Mouse (Mus musculus) neural tube, embryonic 15.5 days (tissue): Measurements from ENCODE around the gene Arsj. TPM values are rescaled to one million over a fixed set of nuclear protein-coding genes. Genes with fewer than 3 reads are reported as not detected.
A peak's percentile ranks its signal among the peaks of the same experiment; 100 is the strongest.

Experiments
- ATAC-seq: fragments of 200-750 bp; cut with Nextera tagmentation; 2 replicates; pipeline ENCODE4 v1.8.0; 2017; ENCODE audit warnings: mild to moderate bottlenecking, moderate TSS enrichment, moderate library complexity; ENCODE audit not compliant: low FRiP score
- H3K27ac ChIP-seq: fragments of 300-500 bp; sonication (generic); replicated peaks from 2 replicates; pipeline ENCODE4 v1.5.1; 2015; ENCODE audit warnings: mild to moderate bottlenecking, inconsistent platforms
- H3K27me3 ChIP-seq: fragments of 300-500 bp; sonication (generic); replicated peaks from 2 replicates; pipeline ENCODE4 v1.6.1; 2015; ENCODE audit warnings: inconsistent platforms
- H3K36me3 ChIP-seq: fragments of 300-500 bp; sonication (generic); 2 replicates; pipeline ENCODE4 v1.6.1; 2015; ENCODE audit warnings: inconsistent platforms
- H3K4me1 ChIP-seq: fragments of 300-500 bp; sonication (generic); 2 replicates; pipeline ENCODE4 v1.6.1; 2015; ENCODE audit warnings: inconsistent platforms
- H3K4me2 ChIP-seq: fragments of 300-500 bp; sonication (generic); 2 replicates; pipeline ENCODE4 v1.6.1; 2015; ENCODE audit warnings: inconsistent platforms, mild to moderate bottlenecking, moderate library complexity
- H3K4me3 ChIP-seq: fragments of 300-500 bp; sonication (generic); replicated peaks from 2 replicates; pipeline ENCODE4 v1.5.1; 2015; ENCODE audit warnings: mild to moderate bottlenecking, inconsistent platforms
- H3K9ac ChIP-seq: fragments of 300-500 bp; sonication (generic); replicated peaks from 2 replicates; pipeline ENCODE4 v1.6.1; 2015; ENCODE audit warnings: mild to moderate bottlenecking, inconsistent platforms
- H3K9me3 ChIP-seq: fragments of 300-500 bp; sonication (generic); replicated peaks from 2 replicates; pipeline ENCODE4 v1.6.1; 2016; ENCODE audit warnings: inconsistent platforms
- WGBS: fragments of 180-500 bp; shearing (Covaris S2); methylation state at CpG from one replicate; pipeline ENCODE4 v1.1.7; 2015; ENCODE audit warnings: mixed read lengths; 5-methylcytosine and 5-hydroxymethylcytosine counted together
- polyA plus RNA-seq: library from polyadenylated mRNA; unstranded; fragments of >200 nt; fragmentation: Nextera tagmentation; extraction: Ambion mirVana; gene quantifications from 2 replicates; pipeline ENCODE4 v1.2.1, GENCODE M21; 2015

Arsj gene
- polyA plus RNA-seq, 1 experiment from 2014 or later, result 0.73 TPM

DNA sequence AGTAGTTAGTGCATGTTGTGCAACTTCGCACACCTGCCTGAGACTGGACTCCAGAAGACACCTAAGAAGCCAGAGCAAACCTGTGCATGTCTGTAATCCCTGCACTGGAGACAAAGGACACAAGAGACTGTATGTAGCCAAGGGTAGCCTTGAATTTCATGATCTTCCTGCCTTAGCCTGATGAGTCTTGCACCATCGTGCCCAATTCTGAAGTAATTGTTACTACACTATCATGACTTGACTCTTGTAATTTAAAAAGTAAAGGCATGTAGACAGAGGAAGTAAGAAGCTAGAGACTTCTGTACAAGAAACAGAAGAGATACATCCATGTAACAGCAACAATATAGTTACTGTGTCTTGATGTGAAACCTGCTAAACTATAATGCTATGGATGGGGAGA, 40.7 kb downstream of the Arsj start:
- ATAC-seq, result no peak

DNA sequence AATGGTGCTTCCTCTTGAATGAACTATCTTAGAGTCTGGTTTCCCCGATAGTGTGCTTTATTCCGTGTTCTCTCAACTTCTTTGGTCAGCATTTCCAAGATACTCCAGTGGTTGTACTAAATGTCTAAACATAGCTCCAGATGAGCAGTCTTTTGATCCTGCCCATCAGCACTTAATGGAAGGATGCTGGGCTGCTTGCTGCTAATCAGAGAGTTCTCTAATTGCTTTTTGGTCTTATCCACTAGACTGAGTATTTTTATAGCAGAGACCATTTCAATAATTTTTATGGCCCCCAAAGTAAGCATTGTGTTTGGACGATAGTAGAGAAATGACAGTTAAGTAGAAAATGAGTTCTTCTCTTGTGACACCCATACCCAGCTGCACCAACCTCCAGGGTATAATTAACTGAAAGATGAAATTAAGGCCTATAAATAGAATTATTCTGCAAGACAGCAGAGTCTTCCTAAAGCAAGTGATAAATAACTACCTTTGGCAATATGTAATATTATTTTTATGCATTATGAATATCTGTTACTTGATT, 67.1 kb downstream of the Arsj start:
- Histone ChIP-seq H3K27me3 (no peaks in the 10 kb centered on the region), H3K4me2 (no peak overlapping the region), H3K27ac (peak overlapping the region; percentile 43; the same call in 1 of the 2 replicates), H3K4me3 (no peak overlapping the region), H3K9ac (no peak overlapping the region), H3K4me1 (no peaks in the 10 kb centered on the region), H3K9me3 (no peaks in the 10 kb centered on the region), H3K36me3 (no peaks in the 10 kb centered on the region)
- ATAC-seq, result peak; percentile 76
- 54% methylated on average over 3 of the region's 3 CpGs for WGBS

More for the DNA sequence above, 40.7 kb downstream of the Arsj start:
- H3K9ac ChIP-seq, result no peak overlapping the region
- H3K9me3 ChIP-seq, result no peaks in the 10 kb centered on the region
- no peaks in the 10 kb centered on the region for H3K4me1 ChIP-seq
- no peak overlapping the region for H3K4me2 ChIP-seq
- no peaks in the 10 kb centered on the region for H3K27me3 ChIP-seq
- no peaks in the 10 kb centered on the region for H3K36me3 ChIP-seq
- no peak overlapping the region for H3K27ac ChIP-seq
- WGBS, result 90% methylated on average over 2 of the region's 2 CpGs
- H3K4me3 ChIP-seq, result no peak overlapping the region

DNA sequence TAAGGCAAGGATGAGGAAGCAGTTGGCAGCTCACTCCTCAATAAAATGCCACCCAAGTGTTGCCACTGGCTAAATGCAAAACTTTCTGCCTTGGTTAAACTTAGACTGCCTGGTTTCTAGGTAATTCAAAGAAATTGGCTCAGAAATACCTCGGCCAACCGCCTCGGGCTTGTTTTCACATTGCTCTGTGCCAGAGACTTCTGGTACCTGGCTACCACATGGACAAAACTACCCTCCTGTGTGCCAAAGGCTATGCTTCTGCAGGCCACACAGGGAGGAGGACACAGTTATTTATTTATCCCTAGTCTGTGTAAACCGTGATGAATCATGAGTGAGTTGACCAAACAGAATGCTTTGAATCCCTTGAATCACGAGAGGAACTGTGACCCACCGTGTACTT, 75.8 kb downstream of the Arsj start:
- 82% methylated on average over 6 of the region's 6 CpGs for WGBS
- Histone ChIP-seq H3K27ac (no peak overlapping the region), H3K4me2 (no peak overlapping the region), H3K4me3 (no peak overlapping the region), H3K9me3 (no peaks in the 10 kb centered on the region), H3K9ac (no peak overlapping the region), H3K36me3 (no peaks in the 10 kb centered on the region), H3K27me3 (no peaks in the 10 kb centered on the region), H3K4me1 (no peaks in the 10 kb centered on the region)
- no peak for ATAC-seq

DNA sequence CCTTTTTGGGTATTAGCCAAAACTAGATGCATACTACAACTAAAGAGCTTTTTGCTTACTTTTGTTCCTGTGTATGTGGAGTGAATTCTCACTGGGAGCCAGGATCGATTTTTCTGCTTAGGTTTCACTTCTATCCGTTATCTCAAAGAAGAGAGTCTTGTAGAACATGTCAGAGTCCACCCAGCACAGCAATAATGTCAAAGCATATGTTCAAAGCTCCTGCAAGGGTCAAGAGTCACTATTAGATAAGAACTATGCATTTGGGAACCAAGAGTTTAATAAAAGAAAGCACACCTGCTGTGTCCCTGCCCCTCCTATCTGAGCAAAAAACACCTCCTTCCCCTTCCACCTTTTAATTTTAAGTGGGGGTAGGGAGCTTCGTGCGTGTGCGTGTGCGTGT, 85.6 kb downstream of the Arsj start:
- H3K36me3 ChIP-seq, result no peaks in the 10 kb centered on the region
- no peak for ATAC-seq
- WGBS, result 63% methylated on average over 6 of the region's 6 CpGs
- H3K9me3 ChIP-seq, result no peaks in the 10 kb centered on the region
- H3K4me1 ChIP-seq, result no peaks in the 10 kb centered on the region
- no peaks in the 10 kb centered on the region for H3K27me3 ChIP-seq
- H3K4me3 ChIP-seq, result no peak overlapping the region
- H3K27ac ChIP-seq, result no peak overlapping the region
- H3K9ac ChIP-seq, result no peak overlapping the region
- H3K4me2 ChIP-seq, result no peak overlapping the region

DNA sequence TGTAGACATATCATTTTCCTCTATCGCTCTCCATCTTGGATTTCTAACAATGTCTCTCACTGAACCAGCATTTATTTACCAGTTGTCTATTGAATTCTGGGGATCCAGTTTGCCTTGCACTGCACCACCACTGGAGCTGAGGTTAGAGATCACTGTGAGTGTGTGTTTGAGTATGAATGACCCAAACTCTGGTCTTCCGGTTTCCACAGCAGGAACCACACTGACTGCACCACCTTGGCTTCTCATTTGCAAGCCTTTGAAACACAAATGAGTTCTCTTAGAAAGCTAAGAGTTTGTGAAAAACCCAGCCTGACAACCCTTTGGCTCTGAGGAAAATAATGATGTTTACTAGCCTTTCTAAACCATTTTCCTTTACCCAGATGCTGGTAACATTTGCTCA, 86.0 kb downstream of the Arsj start:
- Histone ChIP-seq H3K4me1 (no peaks in the 10 kb centered on the region), H3K4me2 (no peak overlapping the region), H3K9me3 (no peaks in the 10 kb centered on the region), H3K27me3 (no peaks in the 10 kb centered on the region), H3K9ac (no peak overlapping the region), H3K4me3 (no peak overlapping the region), H3K27ac (no peak overlapping the region), H3K36me3 (no peaks in the 10 kb centered on the region)
- WGBS, result 40% methylated on average over 2 of the region's 2 CpGs
- no peak for ATAC-seq

DNA sequence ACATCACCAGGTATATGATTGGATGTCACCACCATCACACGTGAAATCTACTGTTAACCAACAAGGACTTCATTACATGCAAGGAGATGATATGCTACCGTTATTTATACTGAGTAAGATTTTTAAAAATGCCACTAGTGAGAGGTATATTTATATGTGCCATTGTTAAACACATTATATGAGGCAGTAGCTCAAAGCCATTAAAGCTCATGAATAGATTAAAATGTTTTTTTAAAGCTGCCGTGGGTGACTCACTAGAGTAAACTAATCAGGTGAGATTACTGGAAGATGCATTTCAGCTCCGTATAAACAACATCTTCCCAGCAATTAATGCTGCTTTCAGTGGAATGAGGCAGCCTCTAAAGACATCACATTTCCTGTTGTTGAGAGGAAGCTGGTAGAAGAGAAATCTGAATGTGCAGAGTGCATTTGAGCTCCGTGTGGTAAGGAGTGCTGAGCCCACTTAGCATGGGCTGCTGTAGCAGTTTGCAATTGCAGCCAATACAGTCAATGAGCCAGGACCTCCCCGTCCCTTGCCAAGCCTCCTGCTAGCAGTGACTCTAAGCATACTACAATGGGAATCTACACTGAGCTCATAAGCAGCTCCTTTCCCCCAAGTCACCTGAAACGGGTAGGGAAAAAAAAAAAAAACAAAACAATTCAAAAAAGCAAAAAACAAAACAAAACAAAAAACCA, 92.5 kb downstream of the Arsj start:
- Histone ChIP-seq H3K4me2 (no peak overlapping the region), H3K4me3 (no peak overlapping the region), H3K9me3 (no peaks in the 10 kb centered on the region), H3K4me1 (peaks cover 4% of the 10 kb centered on the region; the same call in 1 of the 2 replicates), H3K27ac (peak overlapping the region; percentile 34), H3K9ac (no peak overlapping the region), H3K36me3 (no peaks in the 10 kb centered on the region), H3K27me3 (no peaks in the 10 kb centered on the region)
- peak; percentile 75 for ATAC-seq
- 38% methylated on average over 7 of the region's 7 CpGs for WGBS

DNA sequence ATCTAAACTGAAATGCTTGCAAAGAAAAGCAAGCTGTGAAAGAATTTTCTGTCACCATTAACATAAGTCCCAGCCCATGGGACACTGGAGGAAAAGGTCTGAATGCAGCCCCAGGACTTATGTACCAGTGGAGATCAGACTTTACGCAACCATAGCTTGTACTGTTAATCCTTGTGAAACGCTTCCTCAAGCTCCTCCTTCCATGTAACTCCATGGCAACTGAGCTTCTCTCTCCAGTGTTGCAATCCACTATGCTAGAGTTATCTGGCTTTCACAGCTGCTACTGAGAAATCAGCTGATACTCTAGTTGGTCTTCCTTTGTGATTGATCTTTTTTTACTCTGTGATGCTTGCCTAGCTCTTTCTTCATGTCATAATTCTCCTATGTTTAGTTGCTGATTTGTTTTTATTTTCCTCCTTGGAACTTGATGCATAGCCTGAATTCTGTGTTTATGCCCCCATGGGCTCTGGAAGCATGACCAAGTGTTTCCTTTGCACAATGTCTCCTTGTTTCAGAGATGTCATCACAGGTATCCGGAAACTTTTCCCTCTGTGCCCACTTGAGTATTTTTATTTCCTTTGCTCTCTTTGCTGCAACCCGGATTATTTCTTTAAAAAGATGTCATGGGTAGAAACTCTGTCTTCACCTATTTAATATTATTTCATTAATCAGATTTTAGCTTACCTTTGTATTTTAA, 99.8 kb downstream of the Arsj start:
- Histone ChIP-seq H3K9ac (no peak overlapping the region), H3K36me3 (no peaks in the 10 kb centered on the region), H3K9me3 (no peaks in the 10 kb centered on the region), H3K4me2 (no peak overlapping the region), H3K27ac (no peak overlapping the region), H3K4me1 (no peaks in the 10 kb centered on the region), H3K4me3 (no peak overlapping the region), H3K27me3 (no peaks in the 10 kb centered on the region)
- ATAC-seq, result 0 out of 2 replicates have a peak, but pooled peaks have one; percentile 31
- 75% methylated on average over 4 of the region's 4 CpGs for WGBS

DNA sequence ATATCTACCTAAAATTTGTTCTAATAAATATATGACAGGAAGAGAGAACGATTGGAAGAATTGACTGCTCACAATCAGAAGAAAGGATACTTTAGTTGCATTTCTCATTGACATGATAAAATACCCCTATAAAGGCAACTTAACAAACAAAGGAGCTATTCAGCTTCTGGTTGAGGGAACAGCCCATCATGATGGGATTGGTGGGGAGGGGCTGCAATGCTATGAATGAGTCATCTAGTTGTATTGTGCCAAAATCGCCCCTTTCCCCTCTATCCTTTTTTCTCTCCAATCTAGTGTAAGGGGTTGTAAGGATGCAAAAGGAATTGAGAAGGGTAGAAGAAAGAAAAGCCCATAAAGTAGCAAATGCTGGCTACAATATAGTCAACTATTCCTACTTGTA, 100.8 kb downstream of the Arsj start:
- WGBS, result 19% methylated on average over 2 of the region's 2 CpGs
- no peak overlapping the region for H3K9ac ChIP-seq
- no peak for ATAC-seq
- H3K4me3 ChIP-seq, result no peak overlapping the region
- H3K4me1 ChIP-seq, result no peaks in the 10 kb centered on the region
- H3K9me3 ChIP-seq, result no peaks in the 10 kb centered on the region
- H3K4me2 ChIP-seq, result no peak overlapping the region
- no peak overlapping the region for H3K27ac ChIP-seq
- no peaks in the 10 kb centered on the region for H3K36me3 ChIP-seq
- no peaks in the 10 kb centered on the region for H3K27me3 ChIP-seq

Other genes starting within 250 kb of the Arsj start
- 119 and 134 TPM in 2 replicates for gene Camk2d, start 232.6 kb downstream of the Arsj start, polyA plus RNA-seq